Mouse (Mus musculus): Measurements from ENCODE around the gene Abhd17a.

DNA sequence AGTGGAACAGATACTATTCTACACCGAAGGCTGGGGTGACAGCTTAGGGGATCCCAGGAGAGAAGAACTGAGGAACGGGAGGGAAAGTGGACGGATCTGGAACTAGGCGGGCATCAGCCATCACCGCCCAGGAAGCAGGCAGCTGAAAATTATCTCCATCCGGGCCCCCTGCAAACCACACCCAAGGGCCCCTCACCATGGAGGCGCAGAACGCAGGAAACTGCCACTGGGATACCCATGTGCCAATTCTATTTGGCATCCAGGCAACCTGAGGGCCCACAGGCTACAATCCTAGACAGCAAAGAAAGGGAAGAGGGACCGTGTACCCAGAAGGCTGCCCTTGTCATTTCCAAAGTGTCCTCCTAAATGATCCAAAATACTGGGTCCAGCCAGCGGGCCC is 19.7 kb downstream of the Abhd17a start:
- TF ChIP-seq CTCF (IDR thresholded peaks at IDR 0.05; ENCODE audit: borderline replicate concordance, insufficient read depth, low read length), result no peak
- TF ChIP-seq POLR2A (IDR thresholded peaks at IDR 0.05; ENCODE audit: low read depth, low read length), result no peak
